Mouse (Mus musculus) cerebellum, postnatal 14 days (tissue): ENCODE data around the gene Tspyl4.
A peak's percentile ranks its signal among the peaks of the same experiment; 100 is the strongest.
"Not testable (repeated sequence)": the region's sequence is repeated elsewhere in the genome, so short reads cannot be mapped to it uniquely, and the experiment has no call there.

Experiments used
- DNase-seq, 2 experiments: peaks; one replicate each; pipeline ENCODE4 v3.0.0; 2021; ENCODE audit warnings: mixed read lengths in 2 of 2

The Tspyl4 gene

DNA sequence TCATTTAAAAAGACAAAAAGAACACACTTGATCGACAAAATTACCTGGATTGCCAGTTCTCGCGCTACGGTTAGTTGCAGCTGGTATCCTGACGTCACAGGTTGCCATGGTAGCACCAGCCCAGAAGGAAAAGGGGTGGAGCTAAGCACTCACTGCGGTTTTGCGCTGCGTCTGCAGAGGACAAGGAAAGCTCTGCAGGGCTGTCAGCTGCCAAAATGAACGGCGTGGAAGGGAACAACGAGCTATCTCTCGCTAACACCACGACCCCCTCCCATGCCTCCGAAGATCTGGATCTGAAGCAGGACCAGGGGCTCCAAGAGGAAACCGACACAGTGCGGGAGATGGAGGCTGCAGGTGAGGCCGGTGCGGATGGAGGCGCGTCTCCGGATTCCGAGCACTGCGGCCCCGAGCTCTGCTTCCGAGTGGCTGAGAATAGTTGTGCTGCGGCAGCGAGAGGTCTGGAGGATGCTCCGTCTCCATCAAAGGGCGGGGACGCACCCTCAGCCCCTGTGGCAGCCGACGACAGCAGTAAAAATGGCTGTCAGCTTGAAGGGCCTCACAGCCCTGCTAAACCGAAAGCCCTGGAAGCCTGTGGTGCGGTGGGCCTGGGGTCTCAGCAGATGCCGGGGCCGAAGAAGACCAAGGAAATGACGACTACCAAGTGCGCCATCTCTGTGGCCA lies at the start of gene Tspyl4:
Gene Tspyl4, plus strand, starts transcription at position 144 of the 681 bp plus-strand sequence.
- peak; percentile 95 to 97 for DNase-seq

DNA sequence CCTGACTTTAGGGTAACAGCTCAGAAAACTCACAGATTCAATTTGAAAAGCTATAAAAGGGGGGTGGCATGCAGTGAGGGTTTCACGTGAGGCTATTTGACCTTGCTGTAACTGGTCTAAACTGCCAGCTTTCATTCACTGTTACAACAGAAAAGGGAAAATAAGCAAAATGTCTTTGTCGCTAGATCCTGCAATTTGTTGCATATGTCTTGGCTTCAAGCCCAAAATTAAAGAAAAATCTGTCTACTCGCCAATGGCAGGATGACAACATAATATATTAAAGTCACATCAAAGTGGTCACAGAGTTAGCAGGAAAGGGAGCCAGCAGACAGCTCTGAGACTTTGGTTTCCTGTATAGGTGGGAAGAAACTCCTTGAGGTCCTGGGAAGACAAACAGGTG lies 49.5 kb upstream of the Tspyl4 start:
- no peak for DNase-seq

DNA sequence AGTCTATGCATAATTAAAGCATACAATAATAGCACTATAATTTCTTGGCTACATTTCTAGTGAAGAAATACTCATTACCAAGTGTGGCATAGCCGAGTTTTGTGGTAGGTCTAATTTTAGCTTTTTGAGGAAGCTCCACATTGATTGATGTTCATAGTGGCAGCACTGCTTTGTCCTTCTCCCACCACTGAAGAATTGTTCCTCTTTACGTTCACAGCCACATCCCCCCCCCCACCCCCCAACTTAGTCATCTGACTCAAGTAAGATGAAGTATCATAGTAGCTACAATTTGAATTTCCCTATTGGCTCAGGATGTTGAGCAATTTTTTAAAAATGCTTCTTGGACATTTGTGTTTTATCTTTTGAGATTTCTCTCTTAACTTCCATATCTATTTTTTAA lies 47.6 kb upstream of the Tspyl4 start:
- DNase-seq, result no peak

DNA sequence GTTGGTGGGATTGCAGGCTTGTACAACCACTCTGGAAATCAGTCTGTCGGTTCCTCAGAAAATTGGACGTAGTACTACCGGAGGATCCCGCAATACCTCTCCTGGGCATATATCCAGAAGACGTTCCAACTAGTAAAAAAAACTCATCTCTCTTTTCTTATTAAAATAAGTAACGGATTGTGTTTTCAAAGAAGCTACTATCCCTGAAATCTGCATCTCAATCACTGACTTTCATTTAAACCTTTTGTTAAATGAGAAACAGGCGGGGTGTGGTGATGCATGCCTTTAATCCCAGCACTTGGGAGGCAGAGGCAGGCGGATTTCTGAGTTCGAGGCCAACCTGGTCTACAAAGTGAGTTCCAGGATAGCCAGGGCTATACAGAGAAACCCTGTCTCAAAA lies 44.4 kb upstream of the Tspyl4 start:
- DNase-seq, result not testable (repeated sequence)

DNA sequence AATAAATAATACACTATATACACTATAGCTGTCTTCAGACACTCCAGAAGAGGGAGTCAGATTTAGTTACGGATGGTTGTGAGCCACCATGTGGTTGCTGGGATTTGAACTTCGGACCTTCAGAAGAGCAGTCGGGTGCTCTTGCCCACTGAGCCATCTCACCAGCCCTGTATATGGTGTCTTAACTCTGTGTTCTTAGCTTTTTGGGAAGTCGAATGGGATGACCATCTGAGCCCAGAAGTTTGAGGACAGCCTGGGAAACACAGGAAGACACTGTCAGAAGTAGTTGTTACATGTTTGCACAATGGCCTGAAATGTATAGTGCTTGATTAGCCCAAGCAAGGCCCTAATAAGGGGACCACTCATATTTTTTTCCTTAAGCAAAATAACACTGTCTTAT lies 32.1 kb upstream of the Tspyl4 start:
- DNase-seq, result no peak

DNA sequence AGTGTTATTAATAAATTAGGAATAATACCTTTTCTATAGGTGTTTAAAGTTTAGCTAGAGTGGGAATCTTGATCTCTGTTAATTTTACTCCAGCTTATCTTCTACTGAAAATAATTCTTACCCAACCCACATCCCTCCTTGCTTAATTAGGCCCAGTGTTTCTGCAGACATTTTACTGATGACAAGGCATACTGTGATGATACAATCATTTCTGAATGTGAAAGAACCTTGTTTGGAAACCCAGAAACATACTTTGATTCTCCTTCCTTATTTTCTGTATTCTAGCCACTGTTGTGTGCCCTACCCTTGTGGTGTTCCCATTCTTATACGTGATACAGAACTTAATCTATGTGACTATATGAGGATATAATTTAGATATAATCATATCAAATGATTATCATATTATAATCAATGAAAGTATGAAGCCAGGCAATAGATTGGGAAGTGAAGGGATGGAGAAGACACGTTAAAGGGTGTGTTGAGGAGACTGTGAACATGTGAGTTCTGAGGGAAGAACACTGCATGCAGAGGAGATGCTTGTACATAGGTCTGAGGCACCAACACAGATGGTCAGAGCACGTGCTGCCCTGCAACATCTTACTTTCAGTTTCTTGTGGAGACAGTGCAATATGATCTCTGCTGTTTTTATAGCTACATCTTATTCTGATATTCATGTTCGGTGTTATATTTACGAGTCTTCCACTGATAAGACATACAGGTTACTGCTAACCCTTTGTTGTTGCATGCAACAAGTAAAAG lies 29.8 kb upstream of the Tspyl4 start:
- DNase-seq, result no peak

DNA sequence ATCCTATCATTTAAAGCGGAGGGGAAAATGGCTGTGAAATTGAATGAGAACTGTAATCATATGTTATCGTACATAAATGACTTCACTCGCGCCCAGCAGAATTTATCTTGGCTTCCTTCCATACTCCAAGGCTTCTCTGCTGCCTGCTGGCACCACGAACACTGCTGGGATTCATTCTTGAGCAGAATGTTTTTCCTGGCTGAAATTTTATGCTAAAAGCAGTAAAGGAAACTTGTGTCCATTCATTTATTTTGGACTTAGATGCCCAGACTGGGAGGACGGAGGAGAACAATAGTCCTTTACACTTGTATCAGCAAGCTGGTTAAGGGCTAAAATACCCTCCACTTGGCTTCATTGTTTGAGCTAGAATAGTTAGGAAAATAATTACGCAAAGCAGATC lies 25.6 kb upstream of the Tspyl4 start:
- peak; percentile 34 to 38 for DNase-seq

DNA sequence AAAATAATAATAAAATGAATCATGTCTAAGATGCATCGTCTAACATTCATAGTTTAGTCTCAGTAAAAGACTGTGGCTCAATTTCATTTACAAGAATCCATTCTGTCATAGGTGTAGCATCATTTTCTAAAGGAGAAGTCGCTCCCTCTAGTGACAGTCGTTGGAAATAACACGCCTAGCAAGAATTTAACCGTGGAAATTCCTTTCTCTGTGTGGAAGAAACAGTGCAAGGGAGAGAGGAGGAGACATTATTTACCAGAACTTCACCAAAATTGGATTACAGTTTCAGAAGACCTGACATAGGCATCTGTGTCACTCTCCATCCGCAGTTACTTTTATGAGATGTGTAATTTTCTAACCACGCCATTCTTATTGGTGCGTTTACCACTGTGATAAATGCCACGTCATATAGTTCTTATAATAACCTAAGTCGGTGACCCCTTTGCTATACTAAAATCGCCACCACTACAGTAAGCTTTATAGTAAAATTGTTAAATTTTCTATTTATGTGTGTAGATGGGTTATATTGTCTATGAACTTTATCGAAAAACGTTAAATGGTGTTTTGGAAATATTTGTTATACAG lies 16.6 kb upstream of the Tspyl4 start:
- DNase-seq, result peak; percentile 74 to 75

DNA sequence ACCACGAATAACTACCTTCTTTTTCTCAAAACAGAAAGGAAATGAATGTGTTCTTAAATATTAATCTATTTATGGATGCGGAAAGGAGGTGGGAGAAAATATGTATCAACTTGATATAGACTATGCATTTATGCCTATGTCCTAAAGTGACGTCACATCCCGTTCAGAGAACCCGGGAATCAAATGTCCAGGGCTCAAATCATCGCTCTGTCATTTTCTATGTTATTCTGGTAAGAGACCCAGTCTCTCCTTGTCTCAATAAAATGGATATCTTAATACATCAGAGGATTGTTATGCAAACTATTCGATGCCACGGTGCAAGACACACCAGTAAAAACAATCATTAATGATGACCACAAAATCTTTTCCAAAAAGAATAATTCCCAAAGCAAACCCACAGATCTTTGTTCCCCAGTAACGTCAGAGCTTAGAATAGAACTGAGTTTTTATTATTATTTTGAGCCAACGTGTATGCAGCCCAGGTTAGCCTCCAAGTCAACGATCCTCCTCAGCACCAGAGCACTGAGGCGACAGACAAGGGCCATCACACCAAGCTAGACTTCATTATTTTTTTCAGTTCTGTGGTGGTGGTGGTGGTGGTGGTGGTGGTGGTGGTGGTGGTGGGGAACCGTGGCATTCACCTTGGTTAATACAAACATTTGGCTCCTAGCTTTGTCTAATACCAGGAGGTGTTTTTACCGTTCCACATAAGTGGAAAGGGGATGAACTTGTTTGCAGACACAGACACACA lies 15.9 kb upstream of the Tspyl4 start:
- peak in 1 of 2 experiments; percentile 52 for DNase-seq

DNA sequence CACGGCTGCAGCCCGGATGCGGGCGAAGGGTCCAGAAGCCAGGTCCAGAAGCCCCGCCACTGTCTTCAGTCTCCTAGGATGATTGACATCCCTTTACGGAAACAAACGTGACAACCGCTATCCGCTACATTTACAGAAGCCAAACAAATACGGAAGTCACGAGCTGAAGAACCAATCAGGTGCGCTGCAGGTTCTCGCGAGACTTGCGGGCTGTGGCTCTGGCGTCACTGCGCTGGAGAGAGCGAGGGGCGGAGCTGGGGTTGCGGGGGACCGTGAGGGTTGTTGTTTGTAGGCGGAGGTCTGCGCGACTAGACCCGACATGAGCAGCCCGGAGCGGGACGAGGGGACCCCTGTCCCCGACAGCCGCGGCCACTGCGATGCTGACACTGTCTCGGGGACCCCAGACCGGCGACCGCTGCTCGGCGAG lies 15.3 kb upstream of the Tspyl4 start, which contains the start of gene Tspyl1:
Gene Tspyl1, plus strand, starts transcription at position 229 of the 427 bp plus-strand sequence.
- peak; percentile 98 for DNase-seq

DNA sequence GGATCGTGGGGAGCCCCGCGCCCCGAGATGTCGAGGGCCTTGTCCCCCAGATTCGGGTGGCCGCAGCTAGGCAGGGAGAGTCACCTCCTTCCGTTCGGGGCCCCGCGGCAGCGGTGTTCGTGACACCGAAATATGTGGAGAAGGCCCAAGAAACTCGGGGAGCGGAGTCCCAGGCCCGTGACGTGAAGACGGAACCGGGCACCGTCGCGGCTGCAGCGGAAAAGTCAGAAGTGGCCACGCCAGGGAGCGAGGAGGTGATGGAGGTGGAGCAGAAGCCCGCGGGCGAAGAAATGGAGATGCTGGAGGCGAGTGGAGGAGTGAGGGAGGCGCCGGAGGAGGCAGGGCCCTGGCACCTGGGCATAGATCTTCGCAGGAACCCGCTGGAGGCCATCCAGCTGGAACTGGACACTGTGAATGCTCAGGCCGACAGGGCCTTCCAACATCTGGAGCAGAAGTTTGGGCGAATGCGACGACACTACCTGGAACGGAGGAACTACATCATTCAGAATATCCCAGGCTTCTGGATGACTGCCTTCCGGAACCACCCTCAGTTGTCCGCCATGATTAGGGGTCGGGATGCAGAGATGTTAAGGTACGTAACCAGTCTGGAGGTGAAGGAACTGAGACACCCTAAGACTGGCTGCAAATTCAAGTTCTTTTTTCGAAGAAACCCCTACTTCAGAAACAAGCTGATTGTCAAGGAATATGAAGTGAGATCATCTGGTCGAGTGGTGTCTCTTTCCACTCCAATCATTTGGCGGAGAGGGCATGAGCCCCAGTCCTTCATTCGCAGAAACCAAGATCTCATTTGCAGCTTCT lies 14.6 kb upstream of the Tspyl4 start:
- peak; percentile 75 to 81 for DNase-seq

DNA sequence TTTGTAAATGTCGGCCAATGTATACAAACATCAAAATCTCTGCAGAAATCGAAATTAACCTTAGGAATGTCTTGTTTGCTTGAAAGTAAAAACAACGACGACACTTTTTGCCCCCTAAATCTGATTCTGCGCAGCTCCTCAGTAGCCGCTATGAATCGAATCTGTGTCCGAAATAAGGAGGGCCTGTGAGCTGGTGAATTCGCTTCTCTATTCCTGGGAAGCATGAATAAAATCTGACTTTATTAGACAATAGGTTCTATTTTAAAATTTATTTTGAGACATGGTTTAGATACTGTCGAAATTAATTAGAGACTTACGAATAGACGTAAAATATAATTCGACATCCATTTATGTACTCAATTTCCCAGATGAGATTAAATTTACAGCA lies 337 bp upstream of the Tspyl4 start:
- DNase-seq, result peak in 1 of 2 experiments; percentile 52

DNA sequence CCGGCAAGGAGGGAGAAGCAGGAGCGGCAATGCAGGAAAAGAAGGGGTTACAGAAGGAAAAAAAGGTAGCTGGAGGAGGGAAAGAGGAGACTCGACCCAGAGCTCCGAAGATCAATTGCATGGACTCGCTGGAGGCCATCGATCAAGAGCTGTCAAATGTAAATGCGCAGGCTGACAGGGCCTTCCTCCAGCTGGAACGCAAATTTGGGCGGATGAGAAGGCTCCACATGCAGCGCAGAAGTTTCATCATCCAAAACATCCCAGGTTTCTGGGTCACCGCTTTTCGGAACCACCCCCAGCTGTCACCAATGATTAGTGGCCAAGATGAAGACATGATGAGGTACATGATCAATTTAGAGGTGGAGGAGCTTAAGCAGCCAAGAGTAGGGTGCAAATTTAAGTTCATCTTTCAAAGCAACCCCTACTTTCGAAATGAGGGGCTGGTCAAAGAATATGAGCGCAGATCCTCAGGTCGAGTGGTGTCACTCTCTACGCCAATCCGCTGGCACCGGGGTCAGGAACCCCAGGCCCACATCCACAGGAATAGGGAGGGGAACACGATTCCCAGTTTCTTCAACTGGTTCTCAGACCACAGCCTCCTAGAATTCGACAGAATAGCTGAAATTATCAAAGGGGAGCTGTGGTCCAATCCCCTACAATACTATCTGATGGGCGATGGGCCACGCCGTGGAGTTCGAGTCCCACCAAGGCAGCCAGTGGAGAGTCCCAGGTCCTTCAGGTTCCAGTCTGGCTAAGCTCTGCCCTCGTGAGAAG lies 925 bp downstream of the Tspyl4 start:
- peak; percentile 37 to 40 for DNase-seq

DNA sequence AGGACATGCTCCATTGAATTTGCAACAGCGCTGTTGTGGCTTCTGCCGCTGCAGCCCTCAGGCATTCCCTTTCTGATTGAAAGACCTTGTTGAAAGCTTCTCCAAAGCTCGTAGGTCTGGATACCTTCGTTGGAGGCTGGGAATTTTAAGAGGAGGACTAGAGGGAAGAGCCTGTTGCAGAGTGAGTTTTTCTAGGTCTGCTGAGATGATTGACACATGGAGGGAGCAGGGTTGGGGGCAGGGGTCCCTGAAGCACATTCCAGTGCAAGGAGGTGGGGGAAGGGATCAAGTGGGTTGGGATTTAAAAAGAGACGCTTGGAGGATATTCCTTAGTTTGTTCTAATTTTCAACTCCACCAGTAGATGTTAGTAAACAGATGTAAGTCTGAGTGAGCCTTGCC lies 3.1 kb downstream of the Tspyl4 start:
- no peak for DNase-seq

DNA sequence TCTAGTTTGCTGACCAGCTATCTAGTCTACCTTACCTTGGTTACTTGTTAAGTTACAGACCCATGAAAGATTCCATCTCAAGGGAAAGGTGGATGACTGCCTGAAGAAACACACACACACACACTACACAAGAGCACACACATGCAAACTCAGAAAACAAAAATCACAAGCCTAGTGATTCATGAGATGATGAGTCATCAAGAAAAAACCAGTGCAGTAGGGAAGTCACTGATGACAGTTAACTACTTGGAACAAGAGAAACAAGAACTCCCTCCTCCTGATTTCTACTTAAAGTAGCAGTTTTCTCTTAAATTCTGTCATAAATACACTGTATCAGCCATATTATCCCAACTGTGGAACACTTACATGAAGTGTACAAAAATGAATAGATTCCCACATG lies 9.8 kb downstream of the Tspyl4 start:
- DNase-seq, result no peak

DNA sequence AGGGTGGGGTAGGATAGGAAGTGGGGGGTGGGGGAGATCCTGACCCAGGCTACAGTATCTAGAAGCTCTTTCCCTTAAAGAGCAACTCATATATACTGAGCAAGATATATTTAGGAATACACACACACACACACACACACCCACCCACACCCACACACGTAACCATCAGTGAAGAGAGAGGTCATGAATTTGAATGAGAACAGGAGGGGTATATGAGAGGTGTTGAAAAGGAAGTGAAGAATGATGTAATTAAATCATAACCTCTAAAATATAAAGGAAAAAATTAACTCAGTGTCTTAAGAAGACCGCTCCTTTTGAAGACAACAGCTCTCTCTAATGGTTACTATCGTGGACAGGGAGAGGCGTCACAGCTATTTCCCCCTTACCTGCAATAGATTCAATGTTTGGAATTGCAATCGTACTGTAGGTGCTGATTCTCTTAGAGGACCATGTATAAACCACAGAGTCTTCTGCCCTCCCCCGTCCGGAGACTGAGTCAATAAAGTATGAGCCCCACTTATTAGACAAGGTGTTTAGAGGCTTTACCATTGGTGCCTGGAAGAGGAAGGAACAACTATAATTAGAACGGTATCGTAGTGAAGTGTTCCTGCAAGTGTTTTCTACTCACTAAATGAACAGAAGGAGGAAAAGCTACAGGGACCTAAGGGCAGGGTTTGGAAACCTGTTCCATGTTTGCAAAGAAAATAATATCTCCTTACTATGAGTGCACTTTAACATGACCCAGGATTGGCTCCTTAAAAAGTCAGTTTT lies 12.9 kb downstream of the Tspyl4 start:
- no peak for DNase-seq

DNA sequence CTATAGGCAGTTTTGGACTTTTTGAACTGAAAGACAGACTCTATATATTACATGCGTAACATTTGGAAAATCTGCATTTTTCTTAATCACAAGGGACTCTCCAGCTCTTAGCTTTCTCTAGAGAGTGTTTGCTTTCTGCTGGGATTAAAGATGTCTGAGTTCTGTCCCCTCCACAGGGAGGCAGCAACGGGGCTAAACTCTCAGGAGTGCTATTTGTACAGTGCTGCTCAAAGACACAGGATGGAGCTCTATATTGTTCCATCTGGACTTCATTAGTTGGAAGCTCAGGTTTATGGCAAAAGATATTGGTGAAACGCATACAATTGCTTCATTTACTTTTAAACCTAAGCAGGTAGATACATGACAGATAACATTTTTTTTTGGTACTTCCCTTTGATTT lies 15.3 kb downstream of the Tspyl4 start:
- DNase-seq, result no peak

DNA sequence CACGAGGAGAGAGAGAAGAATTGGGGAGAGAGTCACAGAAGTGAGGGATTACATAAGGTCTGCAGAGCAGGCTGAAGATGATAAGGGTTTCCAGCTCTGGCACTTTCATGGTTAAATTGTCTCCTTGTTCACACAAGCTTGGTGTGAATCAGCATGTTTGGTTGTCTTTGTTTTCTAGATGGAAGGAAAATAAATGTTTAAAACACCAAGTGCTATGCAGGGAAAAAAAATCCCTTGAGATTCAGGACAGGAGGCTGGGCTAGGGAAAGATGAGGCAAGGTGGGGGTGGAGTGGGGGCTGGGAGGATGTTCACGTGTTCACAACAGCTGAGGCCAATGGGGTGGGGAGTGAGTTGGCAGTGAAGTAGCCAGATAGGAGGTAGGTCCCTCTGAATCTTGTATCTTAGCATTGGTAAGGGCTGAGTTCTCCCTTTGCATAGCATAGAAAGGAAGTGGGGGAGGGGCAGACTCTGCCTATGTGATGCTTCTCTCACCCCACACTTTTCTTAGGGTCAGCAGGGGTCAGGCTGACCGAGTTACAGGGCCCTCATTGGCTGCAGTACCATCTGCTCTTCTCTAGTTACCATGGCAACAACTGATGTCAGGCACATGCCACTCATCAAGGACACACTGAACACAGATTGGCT lies 19.5 kb downstream of the Tspyl4 start:
- DNase-seq, result peak; percentile 89 to 92

DNA sequence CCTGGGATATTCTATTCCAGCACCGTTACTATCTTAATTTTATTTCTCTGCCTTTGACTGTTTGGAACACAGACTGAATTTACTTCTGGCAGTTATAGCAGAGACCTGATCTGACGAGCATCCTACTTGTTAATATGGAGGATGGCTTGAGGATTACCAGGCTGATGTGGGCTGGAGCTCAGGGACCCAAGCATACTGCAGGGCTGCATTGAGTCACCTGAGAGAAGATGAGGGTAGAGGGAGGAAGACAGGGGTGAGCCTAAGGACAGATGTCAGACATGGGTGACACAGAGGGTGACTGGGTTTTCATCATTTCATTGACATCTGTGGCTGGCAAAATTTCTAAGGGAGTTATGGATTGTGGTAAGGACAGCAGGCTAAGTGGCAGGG lies 20.0 kb downstream of the Tspyl4 start:
- peak in 1 of 2 experiments; percentile 32 for DNase-seq

DNA sequence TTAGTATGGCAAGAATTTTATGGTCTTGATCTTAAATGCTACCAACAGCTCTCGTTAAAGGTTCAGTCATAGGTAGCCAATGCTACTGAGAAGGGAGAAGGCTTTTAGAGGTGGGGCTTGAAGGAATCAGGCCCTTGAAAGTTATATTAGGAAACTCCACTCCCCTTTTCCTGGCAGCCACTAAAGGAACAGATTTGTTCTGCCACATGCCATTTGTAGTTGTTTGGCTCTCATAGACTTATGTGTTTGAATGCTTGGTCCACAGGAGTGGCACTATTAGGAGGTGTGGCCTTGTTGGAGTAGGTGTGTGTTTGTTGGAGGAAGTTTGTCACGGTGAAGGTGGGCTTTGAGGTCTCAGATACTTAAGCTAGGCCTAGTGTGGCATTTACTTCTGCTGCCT lies 23.6 kb downstream of the Tspyl4 start:
- DNase-seq, result no peak
